In the genomic region with DNA sequence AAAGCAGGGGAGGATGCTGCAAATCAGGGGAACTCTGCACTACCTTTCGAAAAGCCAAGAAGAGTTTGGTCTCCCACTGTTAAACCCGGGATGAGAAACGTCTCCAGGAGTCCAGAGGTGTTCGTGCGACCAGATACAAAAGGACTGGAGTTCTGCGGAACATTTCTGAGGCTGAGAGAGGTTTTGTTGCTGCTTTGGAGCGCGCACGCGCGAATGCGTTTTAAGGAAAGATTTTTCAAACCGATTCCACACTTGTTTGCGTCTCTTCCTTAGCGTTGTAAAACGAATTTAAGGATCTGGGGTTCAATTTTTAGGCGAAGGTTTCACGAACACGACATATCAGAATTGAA, we compare ENCODE assay signal across 8 mouse cellular contexts.
DNase-seq lines count a peak whose midpoint lies in the region; TF ChIP-seq lines count a peak whose summit lies in the region.

No protein-coding gene starts in this region.

- no peak for TF ChIP-seq POLR2A in cortical plate, adult 2 months (IDR thresholded peaks at IDR 0.05; ENCODE audit: extremely low read depth, insufficient read depth, low read length)

- TF ChIP-seq CTCF in layer of hippocampus, adult 2 months (conservative IDR thresholded peaks at IDR 0.05): no peak
- TF ChIP-seq CTCF in cortical plate, adult 2 months (IDR thresholded peaks at IDR 0.05; ENCODE audit: extremely low read depth, insufficient read depth, low read length): no peak

- peak overlapping the region; percentile 60 for H3K4me3 ChIP-seq in layer of hippocampus, adult 2 months
- peak overlapping the region; percentile 35 for H3K4me3 ChIP-seq in cortical plate, adult 2 months (ENCODE audit: insufficient read depth, low read length)

- DNase-seq in layer of hippocampus, adult 2 months (ENCODE audit: low spot score in 2 of 2): no peak
- DNase-seq in layer of hippocampus, adult 18-20 months (ENCODE audit: low spot score in 2 of 2): no peak
- DNase-seq in hindlimb bud, embryonic 11.5 days (ENCODE audit: extremely low spot score, low read depth, low spot score): peak; percentile 54
- DNase-seq in lung, postnatal 36 days: peak; percentile 25
- no peak for DNase-seq in yolk sac, embryonic 10.5 days (ENCODE audit: low spot score)
- no peak for DNase-seq in thymus, postnatal 10 days (ENCODE audit: low spot score in 2 of 2)
- DNase-seq in Muller cell, postnatal 12 days (ENCODE audit: inconsistent ontology term): no peak

- 0 out of 2 replicates have a peak overlapping the region, but pooled peaks have one; percentile 64 for H3K27ac ChIP-seq in layer of hippocampus, adult 2 months
- no peak overlapping the region for H3K27ac ChIP-seq in cortical plate, adult 2 months (ENCODE audit: insufficient read depth, low read length)

- H3K4me1 ChIP-seq in cortical plate, adult 2 months (ENCODE audit: control insufficient read depth, insufficient read depth, low read length): no peaks in the 10 kb centered on the region

Comparison
In these comparisons a context has a peak if more than half of its experiments do, and no peak if none do; other contexts are left out.
1. DNase-seq: peak in hindlimb bud, embryonic 11.5 days (single experiment) and lung, postnatal 36 days (single experiment); none in layer of hippocampus, adult 2 months (0 of 2), layer of hippocampus, adult 18-20 months (0 of 2), yolk sac, embryonic 10.5 days (single experiment), thymus, postnatal 10 days (0 of 2) and Muller cell, postnatal 12 days (single experiment).